Mouse (Mus musculus) midbrain, embryonic 10.5 days (tissue): ENCODE results near the gene Ankrd34a. TPM values are rescaled to one million over a fixed set of nuclear protein-coding genes. Genes with fewer than 3 reads are reported as not detected.

Experiments used
- DNase-seq: peaks from one replicate; pipeline ENCODE4 v3.0.0-alpha.2; 2017; ENCODE audit warnings: low spot score
- H3K27ac ChIP-seq: fragments of 300-500 bp; sonication (generic); replicated peaks from 2 replicates; pipeline ENCODE4 v1.5.1; 2016; ENCODE audit warnings: mild to moderate bottlenecking
- H3K27me3 ChIP-seq: fragments of 300-500 bp; sonication (generic); 2 replicates; pipeline ENCODE4 v1.6.1; 2016; ENCODE audit warnings: low read depth, mild to moderate bottlenecking; ENCODE audit not compliant: poor library complexity, severe bottlenecking
- H3K36me3 ChIP-seq: fragments of 300-500 bp; sonication (generic); 2 replicates; pipeline ENCODE4 v1.6.1; 2016; ENCODE audit warnings: mild to moderate bottlenecking, moderate library complexity
- H3K4me1 ChIP-seq: fragments of 300-500 bp; sonication (generic); 2 replicates; pipeline ENCODE4 v1.6.1; 2016
- H3K4me3 ChIP-seq: fragments of 300-500 bp; sonication (generic); 2 replicates; pipeline ENCODE4 v1.5.1; 2016; ENCODE audit warnings: mild to moderate bottlenecking, moderate library complexity
- H3K9me3 ChIP-seq: fragments of 300-500 bp; sonication (generic); replicated peaks from 2 replicates; pipeline ENCODE4 v1.6.1; 2016; ENCODE audit warnings: mild to moderate bottlenecking
- WGBS: fragments of 180-500 bp; shearing (Covaris S2); methylation state at CpG from one replicate; pipeline ENCODE4 v1.1.7; 2016; 5-methylcytosine and 5-hydroxymethylcytosine counted together
- polyA plus RNA-seq: library from polyadenylated mRNA; unstranded; fragments of >200 nt; fragmentation: Nextera tagmentation; extraction: Ambion mirVana; gene quantifications from 2 replicates; pipeline ENCODE4 v1.2.1, GENCODE M21; 2016

The Ankrd34a gene
- polyA plus RNA-seq, 1 experiment from 2014 or later = 1.0 TPM

DNA sequence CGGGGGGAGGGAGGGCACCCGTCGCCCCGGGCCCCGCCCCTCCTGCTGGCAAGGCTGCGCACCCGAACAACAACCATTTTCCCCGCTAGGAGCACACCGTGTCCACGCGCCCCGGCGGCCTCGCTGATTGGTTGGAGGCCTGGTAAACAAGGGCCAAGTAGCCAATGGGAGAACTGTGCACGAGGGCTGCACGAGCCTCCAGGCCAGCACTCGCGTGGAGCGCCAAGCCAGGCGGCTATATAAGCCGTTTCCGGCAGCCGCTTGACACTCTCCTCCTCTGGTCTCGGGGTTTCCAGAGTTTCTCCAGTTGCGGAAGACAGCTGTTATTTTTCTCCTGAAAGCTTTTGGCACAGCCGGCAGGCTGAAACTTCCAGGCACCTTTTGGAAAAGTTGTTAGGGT, 38.7 kb upstream of the Ankrd34a start, which contains the start of gene Txnip:
Gene Txnip, plus strand, starts transcription at position 264 of the 400 bp plus-strand sequence.
- no peaks in the 10 kb centered on the region for H3K27me3 ChIP-seq
- peak; percentile 100 for DNase-seq
- peak within 1 kb of the TSS; percentile 81 for H3K4me3 ChIP-seq
- H3K36me3 ChIP-seq = peaks cover 23% of the 10 kb centered on the region
- H3K4me1 ChIP-seq = peaks cover 56% of the 10 kb centered on the region
- H3K27ac ChIP-seq = peak within 1 kb of the TSS; percentile 90
- H3K9me3 ChIP-seq = no peaks in the 10 kb centered on the region
- WGBS = 0% methylated on average over 26 of the region's 26 CpGs

DNA sequence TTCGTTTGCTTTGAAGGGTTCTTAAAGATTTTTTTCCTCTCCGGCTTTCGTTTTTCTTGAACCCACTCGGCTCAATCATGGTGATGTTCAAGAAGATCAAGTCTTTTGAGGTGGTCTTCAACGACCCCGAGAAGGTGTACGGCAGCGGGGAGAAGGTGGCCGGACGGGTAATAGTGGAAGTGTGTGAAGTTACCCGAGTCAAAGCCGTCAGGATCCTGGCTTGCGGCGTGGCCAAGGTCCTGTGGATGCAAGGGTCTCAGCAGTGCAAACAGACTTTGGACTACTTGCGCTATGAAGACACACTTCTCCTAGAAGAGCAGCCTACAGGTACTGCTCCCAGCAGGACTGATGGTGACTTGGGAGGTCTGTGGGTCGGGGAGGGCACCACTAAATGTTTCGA, 38.3 kb upstream of the Ankrd34a start:
- peaks cover 56% of the 10 kb centered on the region for H3K4me1 ChIP-seq
- 1% methylated on average over 17 of the region's 17 CpGs for WGBS
- H3K4me3 ChIP-seq = peak overlapping the region; percentile 81
- H3K27ac ChIP-seq = peak overlapping the region; percentile 90
- no peaks in the 10 kb centered on the region for H3K27me3 ChIP-seq
- no peak for DNase-seq
- H3K36me3 ChIP-seq = peaks cover 23% of the 10 kb centered on the region
- no peaks in the 10 kb centered on the region for H3K9me3 ChIP-seq

DNA sequence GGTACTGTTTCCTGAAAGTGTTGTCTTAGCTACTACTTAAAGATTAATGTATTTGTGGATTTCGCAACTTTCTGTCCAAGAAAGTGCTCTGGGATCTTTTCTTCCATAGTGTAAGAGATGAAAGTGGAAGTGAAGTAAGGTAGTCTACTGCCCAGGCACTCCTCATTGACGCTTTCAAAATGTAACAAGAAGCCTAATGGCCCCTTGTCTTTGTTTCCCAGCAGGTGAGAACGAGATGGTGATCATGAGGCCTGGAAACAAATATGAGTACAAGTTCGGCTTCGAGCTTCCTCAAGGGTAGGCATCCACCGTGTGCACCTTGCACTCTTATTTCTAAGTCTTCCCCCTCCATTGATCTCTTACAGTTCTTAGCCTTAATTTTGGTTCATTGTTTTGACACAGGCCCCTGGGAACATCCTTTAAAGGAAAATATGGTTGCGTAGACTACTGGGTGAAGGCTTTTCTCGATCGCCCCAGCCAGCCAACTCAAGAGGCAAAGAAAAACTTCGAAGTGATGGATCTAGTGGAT, 37.7 kb upstream of the Ankrd34a start:
- WGBS = 59% methylated on average over 10 of the region's 10 CpGs
- Histone ChIP-seq H3K27ac (peak overlapping the region; percentile 90), H3K4me1 (peaks cover 56% of the 10 kb centered on the region)

DNA sequence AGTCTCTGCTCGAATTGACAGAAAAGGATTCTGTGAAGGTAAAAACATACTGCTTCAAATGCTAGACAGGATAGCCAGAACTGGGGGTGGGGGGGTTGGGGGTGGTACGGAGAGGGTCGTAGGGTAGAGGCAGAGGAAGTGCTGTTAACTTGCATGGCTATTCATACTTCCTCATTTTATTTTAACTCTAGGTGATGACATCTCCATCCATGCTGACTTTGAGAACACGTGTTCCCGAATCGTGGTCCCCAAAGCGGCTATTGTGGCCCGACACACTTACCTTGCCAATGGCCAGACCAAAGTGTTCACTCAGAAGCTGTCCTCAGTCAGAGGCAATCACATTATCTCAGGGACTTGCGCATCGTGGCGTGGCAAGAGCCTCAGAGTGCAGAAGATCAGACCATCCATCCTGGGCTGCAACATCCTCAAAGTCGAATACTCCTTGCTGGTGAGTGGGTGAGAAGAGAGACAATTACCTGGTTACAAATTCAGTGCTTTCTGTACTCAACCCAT, 37.0 kb upstream of the Ankrd34a start:
- peaks cover 23% of the 10 kb centered on the region for H3K36me3 ChIP-seq
- H3K9me3 ChIP-seq = no peaks in the 10 kb centered on the region
- WGBS = 87% methylated on average over 12 of the region's 12 CpGs
- H3K27ac ChIP-seq = no peak overlapping the region
- H3K27me3 ChIP-seq = no peaks in the 10 kb centered on the region
- no peak for DNase-seq
- peak overlapping the region; percentile 81 for H3K4me3 ChIP-seq
- peaks cover 56% of the 10 kb centered on the region for H3K4me1 ChIP-seq

More for the DNA sequence above, 37.7 kb upstream of the Ankrd34a start:
- no peaks in the 10 kb centered on the region for H3K9me3 ChIP-seq
- no peaks in the 10 kb centered on the region for H3K27me3 ChIP-seq
- peak overlapping the region; percentile 81 for H3K4me3 ChIP-seq
- no peak for DNase-seq
- H3K36me3 ChIP-seq = peaks cover 23% of the 10 kb centered on the region

DNA sequence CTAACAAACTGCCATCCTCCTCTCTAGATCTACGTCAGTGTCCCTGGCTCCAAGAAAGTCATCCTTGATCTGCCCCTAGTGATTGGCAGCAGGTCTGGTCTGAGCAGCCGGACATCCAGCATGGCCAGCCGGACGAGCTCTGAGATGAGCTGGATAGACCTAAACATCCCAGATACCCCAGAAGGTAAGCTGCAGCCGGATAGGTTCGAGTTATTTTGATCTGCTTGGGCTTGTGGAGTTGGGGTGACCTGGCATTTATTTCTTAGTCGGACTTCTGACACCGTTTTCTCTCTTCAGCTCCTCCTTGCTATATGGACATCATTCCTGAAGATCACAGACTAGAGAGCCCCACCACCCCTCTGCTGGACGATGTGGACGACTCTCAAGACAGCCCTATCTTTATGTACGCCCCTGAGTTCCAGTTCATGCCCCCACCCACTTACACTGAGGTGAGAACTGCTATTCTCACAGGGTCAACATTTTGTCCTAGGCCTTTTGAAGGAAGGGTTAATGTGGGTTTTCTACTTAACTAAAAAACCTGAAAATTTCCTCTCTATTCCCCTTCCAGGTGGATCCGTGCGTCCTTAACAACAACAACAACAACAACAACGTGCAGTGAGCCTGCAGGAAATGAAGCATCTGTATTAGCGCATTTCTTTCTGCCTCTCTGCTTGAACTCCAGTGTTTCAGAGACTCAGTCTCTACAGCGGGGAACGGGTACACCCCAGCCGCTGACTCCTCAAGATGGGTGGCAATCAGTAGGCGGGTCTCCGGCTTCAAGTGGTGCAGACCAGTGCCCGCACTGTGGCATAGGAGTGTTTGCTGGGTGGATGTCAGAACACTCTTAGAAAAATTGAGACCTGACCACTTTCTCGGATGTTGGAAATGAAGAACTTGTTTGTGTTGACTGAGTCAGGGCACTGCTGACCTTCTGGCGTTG, 36.3 kb upstream of the Ankrd34a start:
- DNase-seq = no peak
- H3K4me1 ChIP-seq = peaks cover 51% of the 10 kb centered on the region
- H3K36me3 ChIP-seq = peaks cover 23% of the 10 kb centered on the region
- H3K9me3 ChIP-seq = no peaks in the 10 kb centered on the region
- H3K4me3 ChIP-seq = peak overlapping the region; percentile 81
- no peaks in the 10 kb centered on the region for H3K27me3 ChIP-seq
- H3K27ac ChIP-seq = 0 out of 2 replicates have a peak overlapping the region, but pooled peaks have one; percentile 9
- WGBS = 90% methylated on average over 23 of the region's 23 CpGs

DNA sequence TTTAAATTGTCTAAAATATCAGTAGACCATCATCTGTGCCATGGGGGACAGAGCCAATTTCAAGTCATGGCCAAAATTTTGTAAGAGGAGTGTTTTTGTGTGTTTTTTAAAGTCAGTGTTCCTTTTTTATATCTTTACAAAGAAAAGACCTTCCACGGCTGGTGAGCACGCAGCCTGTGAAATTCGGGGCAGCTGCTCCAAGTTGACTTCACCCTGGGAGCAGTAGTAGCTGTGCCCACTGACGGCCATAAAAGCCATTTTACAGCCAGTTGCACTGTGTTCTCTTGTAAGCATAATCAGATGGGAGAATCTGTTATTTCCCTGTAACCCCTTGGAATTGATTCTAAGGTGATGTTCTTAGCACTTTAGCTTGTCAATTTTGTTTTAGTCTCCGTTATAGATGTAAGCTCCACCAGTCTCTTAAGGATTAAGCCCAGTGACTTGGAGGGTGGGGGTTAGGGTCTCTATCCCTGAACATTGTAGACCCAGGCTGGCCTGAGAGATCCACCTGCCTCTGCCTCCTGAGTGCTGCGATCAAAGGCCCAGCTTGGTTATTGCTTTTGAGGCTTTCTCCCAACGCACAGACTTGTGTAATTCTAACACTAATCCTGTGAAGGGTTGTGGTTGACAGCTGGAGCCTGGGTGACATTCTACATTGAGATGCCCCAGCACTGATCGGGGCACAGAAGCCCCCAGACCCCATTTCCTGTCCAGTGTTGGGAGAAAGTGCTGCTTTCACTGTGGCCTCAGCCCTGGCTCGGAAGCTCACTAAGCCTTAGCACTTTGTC, 35.4 kb upstream of the Ankrd34a start:
- 91% methylated on average over 9 of the region's 9 CpGs for WGBS
- Histone ChIP-seq H3K36me3 (peaks cover 23% of the 10 kb centered on the region), H3K4me1 (peaks cover 47% of the 10 kb centered on the region), H3K4me3 (peak overlapping the region; percentile 29; the same call in 1 of the 2 replicates), H3K27me3 (no peaks in the 10 kb centered on the region), H3K9me3 (no peaks in the 10 kb centered on the region), H3K27ac (no peak overlapping the region)
- no peak for DNase-seq

DNA sequence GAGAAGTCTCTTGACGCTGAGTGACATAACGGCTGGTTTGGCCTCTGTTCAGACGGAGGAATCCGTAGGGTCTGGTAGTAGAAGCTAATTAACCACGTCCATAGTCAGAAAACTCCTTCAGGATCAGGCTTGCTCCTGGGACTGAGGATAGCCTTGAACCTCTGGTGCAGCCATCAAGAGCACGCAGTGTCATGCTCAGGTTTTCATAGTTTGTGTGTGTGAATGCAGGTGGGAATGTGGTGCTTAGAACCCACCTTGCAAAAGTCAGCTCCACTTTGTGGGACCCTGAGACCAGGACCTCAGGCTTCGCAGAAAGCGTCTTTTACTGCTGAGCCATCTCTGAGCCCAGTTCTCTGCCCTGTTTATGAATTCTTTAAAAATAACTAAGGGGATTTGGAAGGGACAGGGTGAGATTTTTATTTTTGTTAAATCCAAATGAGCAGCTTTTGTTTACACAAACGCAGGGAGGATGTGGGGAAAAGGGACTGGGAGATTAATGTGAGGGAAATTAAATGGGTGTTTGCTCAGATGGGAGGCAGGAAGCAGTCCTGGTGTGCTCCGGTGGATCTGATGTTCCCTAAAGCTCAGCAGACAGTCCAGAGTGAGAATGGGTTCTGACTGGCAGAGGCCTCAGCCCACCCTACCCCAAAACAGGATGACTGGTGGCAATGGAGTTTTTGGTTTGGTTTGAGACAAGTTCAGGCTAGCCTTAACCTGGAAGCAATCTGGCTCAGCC, 34.3 kb upstream of the Ankrd34a start:
- Histone ChIP-seq H3K9me3 (no peaks in the 10 kb centered on the region), H3K27ac (0 out of 2 replicates have a peak overlapping the region, but pooled peaks have one; percentile 17), H3K4me3 (no peak overlapping the region), H3K27me3 (no peaks in the 10 kb centered on the region), H3K36me3 (peaks cover 23% of the 10 kb centered on the region), H3K4me1 (peaks cover 38% of the 10 kb centered on the region)
- no peak for DNase-seq
- WGBS = 70% methylated on average over 10 of the region's 10 CpGs

DNA sequence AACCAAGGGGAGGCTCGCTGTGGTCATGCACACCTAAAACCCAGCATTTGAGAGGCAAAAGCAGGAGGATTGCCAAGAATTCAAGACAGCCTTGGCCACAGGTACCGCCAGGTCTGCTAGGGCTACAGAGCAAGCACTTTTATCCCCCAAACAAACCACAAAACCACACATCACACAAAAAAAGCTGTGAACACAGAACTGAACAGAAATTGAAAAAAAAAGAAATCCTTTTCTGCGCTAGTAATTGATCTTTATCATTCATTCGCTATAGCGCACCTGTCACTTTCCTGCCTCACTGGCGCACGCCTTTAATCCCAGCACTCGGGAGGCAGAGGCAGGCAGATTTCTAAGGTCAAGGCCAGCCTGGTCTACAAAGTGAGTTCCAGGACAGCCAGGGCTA, 33.2 kb upstream of the Ankrd34a start:
- DNase-seq = no peak
- whole genome bisulfite sequencing = 97% methylated on average over 8 of the region's 8 CpGs
- H3K4me3 ChIP-seq = no peak overlapping the region
- H3K36me3 ChIP-seq = peaks cover 23% of the 10 kb centered on the region
- H3K9me3 ChIP-seq = no peaks in the 10 kb centered on the region
- H3K27me3 ChIP-seq = no peaks in the 10 kb centered on the region
- peaks cover 33% of the 10 kb centered on the region for H3K4me1 ChIP-seq
- no peak overlapping the region for H3K27ac ChIP-seq

DNA sequence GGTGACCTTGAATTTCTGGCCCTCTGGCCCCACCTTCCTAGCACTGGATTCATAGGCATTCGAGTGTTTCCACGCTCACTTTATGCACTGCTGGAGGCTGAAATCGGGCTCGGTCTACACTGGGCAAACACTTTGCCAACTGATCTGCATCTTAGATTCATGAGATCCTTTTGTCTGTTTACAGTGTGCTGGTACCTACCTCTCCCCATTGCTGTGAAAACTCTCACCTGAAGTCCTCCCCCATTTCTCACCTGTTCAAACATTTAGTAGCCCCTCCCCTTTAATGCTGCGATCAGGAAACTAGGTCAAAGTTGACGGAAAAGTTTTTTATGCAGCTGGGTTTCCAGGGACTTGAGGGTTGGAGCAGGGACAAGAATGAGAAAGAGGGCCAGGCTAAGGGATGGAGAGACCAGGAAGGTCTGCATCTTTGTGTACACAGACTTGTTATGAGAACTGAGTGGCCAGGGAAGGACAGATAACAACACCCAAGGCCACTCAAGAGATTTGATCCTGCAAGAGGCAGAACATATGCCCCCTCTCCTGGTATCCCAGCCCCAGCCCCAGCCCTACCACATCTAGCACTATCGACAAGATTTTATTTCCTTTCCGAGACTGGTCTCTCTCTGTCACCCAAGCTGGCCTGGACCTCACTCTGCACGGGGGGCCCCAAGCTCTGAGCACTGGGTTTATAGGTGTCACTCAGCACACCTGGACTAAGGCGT, 32.4 kb upstream of the Ankrd34a start:
- H3K4me3 ChIP-seq = no peak overlapping the region
- no peak overlapping the region for H3K27ac ChIP-seq
- no peaks in the 10 kb centered on the region for H3K9me3 ChIP-seq
- DNase-seq = no peak
- H3K36me3 ChIP-seq = peaks cover 23% of the 10 kb centered on the region
- H3K4me1 ChIP-seq = peaks cover 30% of the 10 kb centered on the region
- 79% methylated on average over 10 of the region's 10 CpGs for WGBS
- no peaks in the 10 kb centered on the region for H3K27me3 ChIP-seq

DNA sequence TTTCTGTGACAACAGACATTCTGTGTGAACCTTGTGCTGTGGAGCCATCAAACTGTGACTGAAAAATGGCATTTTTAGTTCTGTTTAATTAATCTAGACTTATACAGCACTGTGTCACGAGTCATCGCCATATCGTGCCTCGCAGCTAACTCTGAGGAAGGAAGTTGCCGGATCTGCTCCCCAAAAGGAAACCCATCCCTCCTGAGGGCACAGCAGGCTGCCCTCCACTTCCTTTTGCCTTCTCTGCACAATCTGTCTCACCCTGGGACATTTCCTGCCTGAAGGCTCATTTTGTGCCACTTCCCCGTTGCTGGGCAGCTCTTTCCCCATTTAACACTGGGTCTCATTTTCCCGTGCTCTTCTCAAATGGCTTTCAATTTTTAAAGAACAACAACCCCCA, 31.8 kb upstream of the Ankrd34a start:
- H3K27ac ChIP-seq = no peak overlapping the region
- DNase-seq = no peak
- no peaks in the 10 kb centered on the region for H3K27me3 ChIP-seq
- no peak overlapping the region for H3K4me3 ChIP-seq
- WGBS = 80% methylated on average over 7 of the region's 7 CpGs
- H3K9me3 ChIP-seq = no peaks in the 10 kb centered on the region
- peaks cover 29% of the 10 kb centered on the region for H3K4me1 ChIP-seq
- peaks cover 19% of the 10 kb centered on the region for H3K36me3 ChIP-seq

DNA sequence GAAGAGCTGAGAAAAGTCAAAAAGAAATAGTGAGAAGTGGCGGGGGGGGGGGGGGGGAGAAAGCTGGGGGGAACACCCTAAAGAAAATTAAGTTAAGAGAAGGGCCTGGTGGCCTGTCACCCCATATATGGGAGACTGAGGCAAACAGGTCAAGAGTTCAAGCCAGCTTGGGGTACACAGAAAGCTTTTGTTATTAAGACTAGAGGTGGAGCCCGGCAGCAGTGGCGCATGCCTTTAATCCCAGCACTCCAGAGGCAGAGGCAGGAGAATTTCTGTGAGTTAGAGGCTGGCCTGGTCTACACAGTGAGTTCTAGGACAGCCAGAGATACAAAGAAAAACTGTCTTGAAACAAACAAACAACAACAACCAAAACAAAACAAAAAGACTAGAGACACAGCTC, 31.3 kb upstream of the Ankrd34a start:
- Histone ChIP-seq H3K4me3 (no peak overlapping the region), H3K9me3 (no peaks in the 10 kb centered on the region), H3K4me1 (peaks cover 25% of the 10 kb centered on the region), H3K36me3 (peaks cover 14% of the 10 kb centered on the region), H3K27me3 (no peaks in the 10 kb centered on the region), H3K27ac (no peak overlapping the region)
- no peak for DNase-seq
- WGBS = 81% methylated on average over 3 of the region's 3 CpGs
